Comparison of ENCODE assay signal across 25 mouse cellular contexts in the genomic region with DNA sequence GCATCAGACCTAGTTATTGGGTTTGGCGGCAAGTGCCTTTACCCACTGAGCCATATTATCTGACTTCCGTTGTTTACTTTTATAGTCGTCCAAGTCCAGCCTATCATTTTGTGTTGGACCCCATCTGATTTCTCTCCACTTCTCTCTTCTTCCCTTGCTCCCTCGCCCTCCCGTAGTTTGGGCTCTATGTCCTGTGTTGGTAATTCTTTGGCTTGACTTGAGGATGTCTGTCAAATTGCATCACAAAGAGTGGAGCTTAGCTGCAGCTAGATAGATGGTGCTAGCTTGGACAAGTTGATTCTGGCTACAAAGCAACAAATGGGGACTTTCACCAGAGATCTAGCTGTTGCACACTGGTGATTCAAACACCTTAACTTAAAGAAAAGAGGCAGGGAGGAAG.
"Had no signal": no experiment of that assay in that cellular context is flagged by ENCODE, and none has a peak within 500 bp of the region (broad histone marks: within the 10 kb centered on the region; RNA-seq: fewer than 3 reads in every experiment).

No protein-coding gene starts in this region.

- H3K27me3 ChIP-seq: intestine, embryonic 15.5 days; limb, embryonic 12.5 days; liver, embryonic 13.5 days had no signal

- H3K4me3 ChIP-seq: heart, adult 2 months; hindbrain, embryonic 10.5 days; hindbrain, embryonic 12.5 days; intestine, embryonic 15.5 days; layer of hippocampus, adult 2 months; left cerebral cortex, adult 2 months; limb, embryonic 10.5 days; limb, embryonic 12.5 days; liver, embryonic 13.5 days had no signal

- H3K36me3 ChIP-seq: hindbrain, embryonic 10.5 days; hindbrain, embryonic 12.5 days; intestine, embryonic 15.5 days; limb, embryonic 10.5 days; limb, embryonic 12.5 days; liver, embryonic 13.5 days had no signal

- H3K27ac ChIP-seq: heart, adult 2 months; hindbrain, embryonic 10.5 days; hindbrain, embryonic 12.5 days; hindbrain, embryonic 14.5 days; intestine, embryonic 15.5 days; layer of hippocampus, adult 2 months; left cerebral cortex, adult 2 months; limb, embryonic 10.5 days; limb, embryonic 12.5 days; liver, embryonic 13.5 days had no signal

- H3K4me2 ChIP-seq: heart, embryonic 11.5 days; hindbrain, embryonic 12.5 days; hindbrain, embryonic 14.5 days; intestine, embryonic 15.5 days; limb, embryonic 12.5 days; liver, embryonic 11.5 days; liver, embryonic 13.5 days had no signal

- H3K4me1 ChIP-seq: intestine, embryonic 15.5 days; liver, embryonic 13.5 days had no signal

- DNase-seq: gastrocnemius, postnatal 10 days; gastrocnemius, postnatal 25 days; heart, adult 2 months; heart, postnatal 10 days; heart, postnatal 4 days; kidney, adult 18-20 months; kidney, adult 8-10 months; kidney, postnatal 10 days; kidney, postnatal 25 days; kidney, postnatal 4 days; liver; liver, embryonic 13.5 days had no signal

- H3K9me3 ChIP-seq: hindbrain, embryonic 10.5 days; hindbrain, embryonic 12.5 days; intestine, embryonic 15.5 days; limb, embryonic 10.5 days; liver, embryonic 13.5 days had no signal

- H3K9ac ChIP-seq: hindbrain, embryonic 12.5 days; hindbrain, embryonic 14.5 days; intestine, embryonic 15.5 days; limb, embryonic 12.5 days; liver, embryonic 13.5 days had no signal

- ATAC-seq: hindbrain, embryonic 16.5 days; inflammation-experienced regulatory T-cells, adult 6 months; intestine, embryonic 15.5 days; intestine, postnatal 0 days had no signal
